In the genomic region with DNA sequence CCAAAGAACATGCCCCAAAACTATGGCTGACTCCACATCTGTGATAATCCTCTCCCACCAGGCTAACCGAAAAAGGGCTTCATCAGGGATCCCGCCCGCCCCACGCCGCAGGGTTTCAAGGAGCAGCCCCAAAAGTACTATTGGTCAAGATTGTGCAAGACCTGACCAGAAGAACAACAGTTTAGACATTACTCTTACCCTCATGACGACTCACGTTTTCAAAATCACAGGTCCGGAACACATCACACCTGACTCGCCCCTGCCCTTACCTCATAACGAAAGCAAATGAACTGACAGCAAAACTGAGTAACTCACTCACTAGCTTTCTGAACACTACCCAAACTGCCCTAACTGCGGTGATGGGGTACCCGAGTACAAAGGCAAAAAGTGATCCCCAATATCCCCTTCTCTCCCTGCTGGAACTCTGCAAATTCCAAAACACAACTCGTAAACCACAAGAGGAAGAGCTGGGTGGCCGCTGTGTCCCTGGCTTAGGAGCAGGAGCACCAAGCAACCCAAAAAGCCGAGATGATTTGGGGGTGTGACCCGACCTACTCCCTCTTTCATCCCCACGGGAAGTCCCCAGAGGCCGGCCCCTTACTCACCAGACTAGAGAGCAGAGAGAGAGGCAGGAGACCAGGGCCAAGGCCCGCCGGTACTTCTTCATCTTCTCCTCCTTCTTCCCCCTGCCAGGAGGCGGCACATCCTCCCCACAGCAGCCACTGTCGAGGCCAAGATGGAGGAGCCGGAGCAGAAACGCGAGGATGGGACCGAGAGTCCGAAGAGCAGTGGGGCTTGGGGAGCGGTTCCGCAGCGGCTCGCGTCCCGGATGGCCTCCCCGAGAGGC, we compare ENCODE assay signal across 8 mouse cellular contexts. TPM values are rescaled to one million over a fixed set of nuclear protein-coding genes. Genes with fewer than 3 reads are reported as not detected.
A peak's percentile ranks its signal among the peaks of the same experiment; 100 is the strongest.
DNase-seq lines count a peak whose midpoint lies in the region; ATAC-seq and TF ChIP-seq lines count a peak whose summit lies in the region.

No protein-coding gene starts in this region.

- no peaks in the 10 kb centered on the region for H3K36me3 ChIP-seq in heart, embryonic 10.5 days
- no peaks in the 10 kb centered on the region for H3K36me3 ChIP-seq in hindbrain, embryonic 14.5 days (replicated peaks; ENCODE audit: control insufficient read depth, insufficient read depth)
- no peaks in the 10 kb centered on the region for H3K36me3 ChIP-seq in liver, embryonic 11.5 days (ENCODE audit: control insufficient read depth, insufficient read depth, low read length)
- no peaks in the 10 kb centered on the region for H3K36me3 ChIP-seq in midbrain, postnatal 0 days (ENCODE audit: insufficient read depth, low read length)

- peak; percentile 34 for ATAC-seq in CD4-positive, CD25-positive, alpha-beta regulatory T cell, adult 4 months
- peak; percentile 22 for ATAC-seq in common myeloid progenitor, adult 5-6 weeks (replicated peaks; ENCODE audit: low read depth, poor library complexity, severe bottlenecking)
- peak; percentile 51 for ATAC-seq in hindbrain, embryonic 14.5 days (ENCODE audit: low FRiP score)
- ATAC-seq in liver, embryonic 11.5 days (replicated peaks; ENCODE audit: low FRiP score) = peak; percentile 31
- ATAC-seq in midbrain, postnatal 0 days (ENCODE audit: low FRiP score) = peak; percentile 42

- H3K27ac ChIP-seq in heart, embryonic 10.5 days = peak overlapping the region; percentile 95
- peak overlapping the region; percentile 96 for H3K27ac ChIP-seq in hindbrain, embryonic 14.5 days
- H3K27ac ChIP-seq in liver, embryonic 11.5 days (ENCODE audit: low read depth, low read length) = peak overlapping the region; percentile 96
- H3K27ac ChIP-seq in midbrain, postnatal 0 days (ENCODE audit: low read depth, low read length) = peak overlapping the region; percentile 96

- H3K4me2 ChIP-seq in hindbrain, embryonic 14.5 days (replicated peaks) = peak overlapping the region; percentile 88
- peak overlapping the region; percentile 83 for H3K4me2 ChIP-seq in liver, embryonic 11.5 days
- H3K4me2 ChIP-seq in midbrain, postnatal 0 days (ENCODE audit: low read depth, low read length, poor library complexity, severe bottlenecking) = peak overlapping the region; percentile 77

- H3K4me3 ChIP-seq in heart, embryonic 10.5 days = peak overlapping the region; percentile 88
- peak overlapping the region; percentile 87 for H3K4me3 ChIP-seq in hindbrain, embryonic 14.5 days (replicated peaks; ENCODE audit: low read length)
- peak overlapping the region; percentile 87 for H3K4me3 ChIP-seq in liver, embryonic 11.5 days (ENCODE audit: low read depth, low read length)
- H3K4me3 ChIP-seq in midbrain, postnatal 0 days (ENCODE audit: low read depth, low read length) = peak overlapping the region; percentile 65

- WGBS in heart, embryonic 10.5 days = under 1% methylated on average over 34 of the region's 34 CpGs
- under 1% methylated on average over 31 of the region's 34 CpGs for WGBS in hindbrain, embryonic 14.5 days
- under 1% methylated on average over 34 of the region's 34 CpGs for WGBS in liver, embryonic 11.5 days
- under 1% methylated on average over 34 of the region's 34 CpGs for WGBS in midbrain, postnatal 0 days

- peaks cover 18% of the 10 kb centered on the region for H3K4me1 ChIP-seq in heart, embryonic 10.5 days
- H3K4me1 ChIP-seq in hindbrain, embryonic 14.5 days (replicated peaks; ENCODE audit: control insufficient read depth, insufficient read depth, low read length) = peaks cover 24% of the 10 kb centered on the region
- H3K4me1 ChIP-seq in liver, embryonic 11.5 days (replicated peaks; ENCODE audit: control insufficient read depth, insufficient read depth, low read length) = peaks cover 13% of the 10 kb centered on the region
- peaks cover 20% of the 10 kb centered on the region; the same call in 1 of the 2 replicates for H3K4me1 ChIP-seq in midbrain, postnatal 0 days (ENCODE audit: insufficient read depth, low read length)

- no peaks in the 10 kb centered on the region for H3K27me3 ChIP-seq in heart, embryonic 10.5 days (ENCODE audit: insufficient read depth, poor library complexity, severe bottlenecking)
- H3K27me3 ChIP-seq in hindbrain, embryonic 14.5 days (ENCODE audit: control insufficient read depth, insufficient read depth, low read length) = no peaks in the 10 kb centered on the region
- no peaks in the 10 kb centered on the region for H3K27me3 ChIP-seq in liver, embryonic 11.5 days (replicated peaks; ENCODE audit: control insufficient read depth, insufficient read depth, low read length)
- no peaks in the 10 kb centered on the region for H3K27me3 ChIP-seq in midbrain, postnatal 0 days (ENCODE audit: insufficient read depth, low read length)

- peak overlapping the region; percentile 94 for H3K9ac ChIP-seq in hindbrain, embryonic 14.5 days
- peak overlapping the region; percentile 92 for H3K9ac ChIP-seq in liver, embryonic 11.5 days (ENCODE audit: low read depth, low read length)
- H3K9ac ChIP-seq in midbrain, postnatal 0 days (replicated peaks; ENCODE audit: low read length, poor library complexity, severe bottlenecking) = peak overlapping the region; percentile 91

- peak; percentile 76 for DNase-seq in heart, embryonic 10.5 days (ENCODE audit: low spot score)
- no peak for DNase-seq in heart, postnatal 4 days
- peak; percentile 51 for DNase-seq in hindbrain, embryonic 14.5 days (ENCODE audit: low spot score)
- peak; percentile 75 for DNase-seq in liver, embryonic 11.5 days (ENCODE audit: low spot score)
- DNase-seq in midbrain, postnatal 0 days (ENCODE audit: low spot score) = no peak
- peak; percentile 31 for DNase-seq in yolk sac, embryonic 10.5 days (ENCODE audit: low spot score)

- TF ChIP-seq CTCF in midbrain, postnatal 0 days (IDR thresholded peaks at IDR 0.05) = peak; percentile 40; the same call in 1 of the 2 replicates

- H3K9me3 ChIP-seq in heart, embryonic 10.5 days = no peaks in the 10 kb centered on the region
- no peaks in the 10 kb centered on the region for H3K9me3 ChIP-seq in hindbrain, embryonic 14.5 days (ENCODE audit: control insufficient read depth, low read length)
- no peaks in the 10 kb centered on the region for H3K9me3 ChIP-seq in liver, embryonic 11.5 days (ENCODE audit: control insufficient read depth, low read length)
- no peaks in the 10 kb centered on the region for H3K9me3 ChIP-seq in midbrain, postnatal 0 days (ENCODE audit: low read length)

RNA-seq across cellular contexts. Expression of a gene that starts 0.6 kb away (rescaled TPM):
- polyA plus RNA-seq in heart, embryonic 10.5 days (2016; fragmentation: Nextera tagmentation; extraction: Ambion mirVana) = 23.4 and 26.1 TPM in 2 replicates
- total RNA-seq in heart, postnatal 4 days (2021) = 10 to 100 TPM; 27.1 to 29.2 TPM
- 10 to 100 TPM; 24.8 to 31.1 TPM for polyA plus RNA-seq in CD4-positive, CD25-positive, alpha-beta regulatory T cell, adult 4 months (2017; shearing (Covaris generic))
- 61.5 and 86.5 TPM in 2 replicates for total RNA-seq in common myeloid progenitor, adult 5-6 weeks (2017)
- 25.7 and 25.8 TPM in 2 replicates for polyA plus RNA-seq in hindbrain, embryonic 14.5 days (2014; fragmentation: Nextera tagmentation; extraction: Ambion mirVana)
- polyA plus RNA-seq in liver, embryonic 11.5 days (2014; fragmentation: Nextera tagmentation; extraction: Ambion mirVana) = 16.7 and 22.3 TPM in 2 replicates
- 41.5 and 53.9 TPM in 2 replicates for total RNA-seq in midbrain, postnatal 0 days (2014; rRNA removed)
- 18.3 and 23.8 TPM in 2 replicates for polyA plus RNA-seq in midbrain, postnatal 0 days (2015; fragmentation: Nextera tagmentation; extraction: Ambion mirVana)

Comparison
In these comparisons a context has a peak if more than half of its experiments do, and no peak if none do; other contexts are left out.
1. DNase-seq: peak in heart, embryonic 10.5 days (single experiment), hindbrain, embryonic 14.5 days (single experiment), liver, embryonic 11.5 days (single experiment) and yolk sac, embryonic 10.5 days (single experiment); none in heart, postnatal 4 days (single experiment) and midbrain, postnatal 0 days (single experiment).
2. Peak in every context shown above with its lines, with median percentiles within 50 percentile points of each other: H3K27ac ChIP-seq, H3K4me3 ChIP-seq, ATAC-seq, H3K4me2 ChIP-seq and H3K9ac ChIP-seq.